Mouse (Mus musculus): ENCODE measurements around the gene Txnrd3.
A peak's percentile ranks its signal among the peaks of the same experiment; 100 is the strongest.

Txnrd3 gene

DNA sequence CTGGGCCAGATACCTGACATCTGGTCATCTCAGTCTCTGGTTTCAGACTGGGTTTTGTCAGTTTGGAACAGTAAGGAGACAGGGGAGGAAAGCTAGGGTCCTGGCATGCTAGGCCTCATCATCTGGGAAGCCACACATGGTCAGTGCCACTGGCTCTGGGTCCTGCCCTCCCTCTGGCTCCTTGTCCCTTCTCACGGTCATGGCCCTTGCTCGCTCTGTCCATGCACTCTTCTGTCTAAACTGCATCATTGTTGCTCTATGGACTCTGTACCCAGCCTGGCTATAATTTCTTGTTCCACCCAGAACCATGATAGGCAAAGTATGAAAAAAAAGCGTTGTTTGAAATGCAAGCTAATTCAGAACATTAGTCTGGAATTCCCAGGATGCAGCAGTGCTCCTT lies 11.2 kb downstream of the Txnrd3 start:
- no peak for DNase-seq (ENCODE audit: low read depth, low spot score)

DNA sequence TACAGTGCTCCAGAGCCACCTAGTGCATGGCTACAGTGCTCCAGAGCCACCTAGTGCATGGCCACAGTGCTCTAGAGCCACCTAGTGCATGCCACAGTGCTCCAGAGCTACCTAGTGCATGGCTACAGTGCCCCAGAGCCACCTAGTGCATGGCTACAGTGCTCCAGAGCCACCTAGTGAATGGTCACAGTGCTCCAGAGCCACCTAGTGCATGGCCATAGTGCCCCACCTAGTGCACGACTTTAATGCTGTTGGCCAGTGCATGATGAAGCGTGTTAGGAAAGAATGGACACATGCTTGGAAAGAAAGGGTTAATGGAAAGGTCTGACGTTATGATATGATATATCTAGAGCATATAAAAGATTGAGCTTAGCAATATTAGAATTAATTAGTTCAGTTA lies 14.6 kb downstream of the Txnrd3 start:
- DNase-seq (ENCODE audit: low read depth, low spot score): no peak

DNA sequence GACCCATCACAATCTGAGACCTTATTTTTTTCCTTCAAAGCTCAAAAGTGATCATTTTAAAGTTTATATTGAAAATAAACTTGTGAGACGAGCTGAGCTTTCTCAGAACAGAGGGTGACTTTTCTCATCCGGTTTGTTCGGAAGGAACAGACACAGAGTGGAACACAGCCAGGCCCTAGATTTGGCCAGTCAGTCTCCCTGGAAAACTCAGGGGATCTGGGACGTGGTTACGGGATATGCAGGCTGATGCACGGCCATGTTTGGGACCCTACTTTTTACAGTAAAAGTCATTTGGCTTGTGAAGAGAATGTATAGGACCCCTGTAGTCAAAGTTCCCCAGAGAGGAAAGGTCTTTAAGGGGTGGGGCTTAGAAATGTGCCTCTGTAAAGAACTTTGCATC lies 15.1 kb downstream of the Txnrd3 start:
- DNase-seq (ENCODE audit: low read depth, low spot score): no peak

DNA sequence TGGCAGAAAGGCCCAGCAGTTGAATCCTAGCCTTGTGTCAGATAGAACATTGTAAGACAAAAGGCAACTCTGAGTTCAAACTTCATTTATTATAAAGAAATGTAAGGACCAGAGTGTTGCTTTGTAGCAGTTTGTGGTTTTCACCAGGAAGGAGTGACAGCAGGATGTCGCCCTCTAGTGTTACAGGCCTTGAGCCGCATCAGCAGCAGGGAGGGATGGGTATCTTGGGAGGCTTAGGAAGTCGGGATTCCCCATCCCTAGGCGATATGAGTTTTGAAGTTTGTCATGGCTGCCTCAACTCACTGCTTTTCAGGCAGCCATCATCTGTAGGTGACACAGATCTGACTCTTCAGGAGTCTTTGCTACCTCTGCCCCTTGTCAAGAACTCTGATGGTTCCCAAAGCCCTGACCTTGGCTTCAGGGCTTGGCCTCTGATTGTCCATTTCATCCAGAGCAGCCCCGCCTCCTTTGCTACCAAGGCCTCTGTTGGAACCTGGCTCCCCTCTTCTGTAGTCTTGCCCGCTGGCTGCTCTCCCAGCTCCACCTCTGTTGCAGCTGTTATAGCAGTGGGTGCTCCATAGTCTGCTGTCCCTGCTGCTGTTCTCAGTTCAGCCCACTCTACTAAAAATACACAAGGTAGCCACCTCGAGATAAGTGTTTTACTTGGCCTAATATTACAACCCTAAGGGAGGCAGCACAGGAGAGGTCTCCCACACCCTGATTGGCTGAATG lies 16.1 kb downstream of the Txnrd3 start:
- DNase-seq (ENCODE audit: low read depth, low spot score): peak; percentile 40

DNA sequence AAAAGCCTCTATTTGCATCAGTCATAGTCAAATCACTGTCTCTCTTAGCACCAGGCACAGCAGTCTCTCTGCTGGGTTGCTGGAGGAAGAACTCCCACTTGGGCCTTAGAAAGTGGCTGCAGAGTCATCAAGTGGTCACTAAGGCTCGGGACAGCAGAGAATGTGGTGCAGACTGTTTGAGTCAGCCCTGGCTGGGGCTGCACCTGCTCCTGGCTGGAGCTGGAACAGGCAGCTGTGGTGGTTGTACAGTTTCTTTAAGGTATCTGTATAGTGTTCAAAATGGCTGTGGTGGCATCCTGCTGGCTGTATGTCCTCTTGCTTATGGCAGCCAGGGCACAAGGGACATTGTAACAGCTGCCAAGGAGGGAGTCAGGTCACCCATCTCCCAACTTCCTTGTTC lies 16.7 kb downstream of the Txnrd3 start:
- no peak for DNase-seq (ENCODE audit: low read depth, low spot score)

DNA sequence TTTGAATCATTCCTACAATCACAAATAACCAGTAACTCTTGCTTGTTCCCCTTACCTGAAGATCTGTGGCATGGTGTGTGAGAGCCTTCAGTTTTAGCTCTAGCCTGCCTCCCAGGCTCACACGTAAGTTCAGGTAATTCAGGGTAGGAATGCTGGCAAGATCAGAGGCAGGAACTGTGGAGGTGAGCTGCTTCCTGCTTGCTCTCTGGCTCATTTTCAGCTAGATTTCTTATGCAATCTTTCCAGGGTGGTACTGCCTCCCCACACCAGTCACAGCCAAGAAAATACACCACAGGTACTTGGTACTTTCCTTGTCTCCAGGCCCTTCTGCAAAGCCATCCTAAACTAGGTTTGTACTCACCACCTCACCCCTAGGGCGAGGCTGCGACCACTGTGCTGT lies 18.7 kb downstream of the Txnrd3 start:
- DNase-seq (ENCODE audit: low read depth, low spot score): no peak

DNA sequence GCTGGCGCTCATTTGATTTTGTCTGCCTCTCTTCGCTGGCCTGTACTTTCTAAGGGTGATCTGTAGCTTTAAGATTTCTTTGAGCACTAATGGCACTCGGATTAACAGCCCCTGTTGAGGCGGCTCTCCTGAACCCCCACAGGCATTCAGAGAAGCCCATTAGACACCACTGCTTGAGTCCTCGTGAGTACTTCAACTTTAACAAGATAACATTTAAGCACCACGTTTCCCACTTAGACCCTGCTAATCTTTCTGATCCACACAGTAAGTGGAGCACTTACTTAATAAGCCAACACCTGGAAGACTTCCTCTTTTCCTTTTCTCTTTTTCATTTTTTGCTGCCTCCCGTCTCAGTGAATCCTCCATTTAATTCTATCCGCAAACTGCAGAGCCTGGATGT lies 21.4 kb downstream of the Txnrd3 start:
- DNase-seq (ENCODE audit: low read depth, low spot score): no peak

DNA sequence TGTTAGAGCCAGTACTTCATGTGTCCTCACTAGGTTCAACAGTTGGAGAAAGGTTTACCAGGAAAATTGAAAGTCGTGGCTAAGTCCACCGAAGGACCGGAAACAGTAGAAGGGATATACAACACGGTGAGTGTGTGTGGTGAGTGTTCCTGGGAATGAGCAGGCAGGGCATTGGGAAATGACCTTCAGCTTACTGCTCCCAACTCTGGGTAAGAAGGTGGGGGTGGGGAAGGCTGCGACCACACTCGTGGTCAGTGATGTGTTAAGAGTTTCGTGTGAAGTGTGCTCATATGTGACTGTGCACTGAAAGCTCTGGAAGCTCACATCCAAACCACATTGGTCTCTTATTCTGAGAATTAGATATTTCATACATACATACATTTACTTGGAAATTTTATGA lies 21.9 kb downstream of the Txnrd3 start:
- DNase-seq (ENCODE audit: low read depth, low spot score): no peak

DNA sequence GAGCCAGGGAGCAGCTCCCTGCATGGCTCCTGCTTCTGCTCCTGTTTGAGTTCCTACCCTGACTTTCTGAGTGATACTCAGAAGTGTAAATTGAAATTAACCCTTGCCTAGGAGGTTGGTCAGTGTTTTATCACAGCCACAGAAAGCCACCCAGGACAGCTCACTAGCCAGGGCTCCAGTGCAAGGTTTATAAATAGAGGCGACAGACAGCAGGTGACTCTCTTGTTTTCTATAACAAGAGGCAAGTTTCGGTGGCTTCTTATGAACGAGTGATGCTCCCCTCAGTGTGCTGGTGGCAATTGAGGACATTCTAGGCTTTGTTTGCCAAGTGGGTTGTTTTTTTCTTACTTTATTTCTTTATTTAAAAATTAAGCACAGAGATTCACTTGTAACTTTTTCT lies 23.2 kb downstream of the Txnrd3 start:
- DNase-seq (ENCODE audit: low read depth, low spot score): no peak

DNA sequence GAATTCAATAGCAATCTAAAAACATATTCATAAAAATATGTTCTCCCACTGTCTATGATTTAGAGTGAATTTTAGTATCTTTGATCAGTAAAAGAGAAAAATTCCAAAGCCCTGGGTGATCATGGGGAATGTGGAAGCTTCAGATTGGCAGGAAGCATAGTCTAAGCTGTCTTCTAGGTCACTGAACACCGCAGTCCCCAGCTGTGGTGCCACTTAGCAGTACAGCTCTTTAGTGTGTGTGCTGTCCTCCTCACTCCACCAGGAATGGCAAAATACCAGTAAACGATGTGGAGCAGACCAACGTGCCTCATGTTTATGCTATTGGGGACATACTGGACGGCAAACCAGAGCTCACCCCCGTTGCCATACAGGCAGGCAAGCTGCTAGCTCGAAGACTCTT lies 25.8 kb downstream of the Txnrd3 start:
- DNase-seq (ENCODE audit: low read depth, low spot score): no peak

DNA sequence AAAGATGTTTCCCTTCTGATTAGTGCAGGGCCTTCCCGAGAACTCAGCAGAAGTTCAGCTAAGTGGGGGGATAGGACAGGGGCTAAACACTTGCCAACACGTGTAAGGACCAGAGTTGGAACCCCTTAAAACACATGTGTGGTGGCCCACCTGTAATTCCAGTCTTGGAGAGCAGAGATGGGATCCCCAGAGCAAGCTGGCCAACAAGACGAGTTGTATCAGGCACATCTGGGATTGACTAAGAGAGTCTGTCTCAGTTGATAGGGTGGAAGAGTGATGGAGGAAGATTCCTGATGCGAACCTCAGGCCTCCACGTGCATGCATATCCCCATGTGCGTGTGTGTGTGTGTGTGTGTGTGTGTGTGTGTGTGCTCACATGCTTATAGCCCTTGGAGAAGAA lies 27.6 kb downstream of the Txnrd3 start:
- no peak for DNase-seq (ENCODE audit: low read depth, low spot score)

DNA sequence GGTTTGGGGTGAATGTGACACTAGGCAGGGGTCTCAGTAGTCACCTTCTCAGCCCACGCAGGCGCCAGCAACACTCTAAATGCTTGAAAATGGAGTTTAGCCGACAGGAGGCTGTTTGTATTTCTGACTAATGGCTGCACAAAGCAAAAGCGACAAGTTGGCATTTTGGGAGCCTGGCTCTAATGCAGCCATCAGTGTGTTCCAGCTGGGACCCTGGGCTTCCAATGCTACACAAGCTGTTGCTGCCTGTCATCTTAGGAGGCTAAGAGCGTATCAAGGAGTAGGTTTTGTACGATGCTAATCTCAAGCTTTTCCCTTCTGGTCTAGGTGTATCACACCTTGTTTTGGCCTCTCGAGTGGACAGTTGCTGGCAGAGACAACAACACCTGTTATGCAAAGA lies 28.9 kb downstream of the Txnrd3 start:
- no peak for DNase-seq (ENCODE audit: low read depth, low spot score)

DNA sequence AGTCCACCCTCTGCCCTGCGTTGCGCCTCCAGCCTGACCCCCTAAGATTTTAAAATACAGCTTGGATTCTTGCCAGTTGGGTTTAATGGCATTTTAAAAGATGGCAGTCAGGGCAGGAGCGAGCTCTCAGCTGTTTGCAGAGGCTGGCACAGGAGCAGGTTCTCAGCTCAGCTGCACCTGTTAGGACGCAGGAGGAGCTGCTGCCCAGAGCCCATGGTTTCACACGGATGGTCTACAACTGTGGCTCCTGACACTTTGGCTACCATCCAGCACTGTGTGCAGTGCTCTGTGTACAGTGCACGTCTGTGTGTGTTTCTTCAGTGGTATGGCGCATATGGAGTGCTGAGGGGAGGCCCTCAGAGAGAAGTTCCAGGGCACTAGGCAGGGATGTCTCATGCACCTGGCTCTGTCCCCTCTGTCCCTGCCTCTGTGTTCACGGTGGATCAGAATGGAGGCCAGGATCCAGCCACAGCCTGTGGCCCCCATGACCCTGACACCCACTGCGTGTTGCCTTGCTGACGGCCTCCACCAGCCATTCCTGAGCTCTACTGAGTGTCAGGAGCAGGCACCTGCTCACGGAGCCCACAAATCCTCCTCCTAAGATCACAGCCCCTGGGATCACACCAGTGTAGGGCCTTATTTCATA lies 29.5 kb downstream of the Txnrd3 start:
- DNase-seq (ENCODE audit: low read depth, low spot score): no peak

DNA sequence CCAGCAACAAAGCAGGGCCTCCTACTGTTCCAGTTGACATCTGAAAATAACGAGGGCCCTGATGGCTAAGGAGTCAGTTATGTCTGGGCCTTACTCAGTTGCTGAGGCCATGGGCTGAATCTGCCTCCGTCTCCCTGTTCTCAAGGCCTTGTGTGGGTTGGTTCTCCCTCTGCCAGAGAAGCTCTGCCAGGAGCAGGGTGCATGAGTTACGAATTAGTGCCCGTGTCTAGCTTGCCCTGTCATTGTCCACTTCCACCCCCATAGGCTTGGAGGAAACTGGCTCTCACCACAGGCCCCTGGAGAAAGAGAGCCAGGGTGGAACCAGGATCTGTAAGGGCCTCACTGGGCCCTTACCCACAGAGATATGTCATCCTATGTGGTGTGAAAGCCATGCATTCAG lies 34.7 kb downstream of the Txnrd3 start:
- no peak for DNase-seq (ENCODE audit: low read depth, low spot score)

DNA sequence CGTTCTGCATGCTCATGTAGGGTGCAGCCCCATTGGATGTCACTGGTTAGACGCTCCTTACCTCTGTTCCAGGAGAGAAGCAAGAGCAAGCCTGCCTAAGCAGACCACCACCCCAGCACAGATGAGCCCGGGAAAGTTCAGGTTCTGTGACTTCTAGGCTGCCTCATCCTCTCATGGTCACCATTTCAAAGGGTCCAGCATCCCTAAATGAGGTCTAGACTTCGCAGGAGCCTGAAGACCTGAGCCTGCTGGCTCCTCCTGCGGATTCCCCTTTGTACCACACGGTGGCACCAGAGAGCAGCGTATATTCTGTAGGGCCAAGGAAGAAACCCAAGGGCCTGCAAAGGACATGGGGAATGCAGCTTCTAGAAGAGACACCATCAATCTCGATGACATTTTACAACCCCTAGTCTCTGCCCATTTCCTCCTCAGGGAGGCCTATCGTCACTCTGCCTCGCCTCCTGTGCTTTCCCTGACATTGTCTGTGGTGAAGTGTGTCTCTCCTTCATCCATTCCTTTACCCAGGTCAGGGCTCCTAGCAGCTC lies 35.6 kb downstream of the Txnrd3 start:
- DNase-seq (ENCODE audit: low read depth, low spot score): peak; percentile 71

DNA sequence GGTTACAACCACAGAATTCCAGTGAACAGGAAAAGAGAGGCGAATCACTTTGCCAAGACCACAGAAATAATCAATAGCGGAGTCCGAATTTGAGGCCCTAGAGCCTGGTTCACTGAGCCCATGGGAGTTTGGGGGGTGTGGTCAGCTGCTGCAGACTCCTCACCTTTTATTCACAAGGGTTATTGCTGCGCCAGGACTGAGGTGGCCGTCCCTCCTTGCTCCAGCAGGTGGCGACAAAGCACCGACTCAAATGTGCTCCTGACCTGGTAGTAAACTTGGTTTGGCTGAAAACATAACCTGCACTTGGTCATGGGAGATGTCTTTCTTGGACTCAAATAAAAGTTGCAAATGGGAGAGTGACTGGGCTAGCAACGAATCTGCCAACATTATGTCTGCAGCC lies 36.4 kb downstream of the Txnrd3 start:
- DNase-seq (ENCODE audit: low read depth, low spot score): peak; percentile 80

DNA sequence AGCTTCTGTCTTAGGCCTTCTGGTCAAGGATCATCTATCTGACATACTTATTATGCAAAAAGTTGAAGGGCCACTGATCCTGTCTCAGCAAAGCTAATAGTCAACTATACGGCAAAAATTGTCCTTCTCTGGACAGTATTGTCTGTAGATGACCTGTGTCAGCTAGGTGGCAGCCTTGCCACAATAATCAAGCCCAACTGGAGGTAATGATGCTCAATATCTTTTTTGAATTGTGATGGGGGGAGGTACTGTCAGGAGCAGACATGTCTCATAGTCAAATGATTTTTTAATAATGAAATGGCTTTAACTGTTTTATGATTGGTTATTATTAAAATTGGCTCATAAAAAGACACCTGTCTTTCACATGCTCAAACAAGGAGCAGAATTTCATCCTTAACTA lies 40.4 kb downstream of the Txnrd3 start:
- DNase-seq (ENCODE audit: low read depth, low spot score): no peak

DNA sequence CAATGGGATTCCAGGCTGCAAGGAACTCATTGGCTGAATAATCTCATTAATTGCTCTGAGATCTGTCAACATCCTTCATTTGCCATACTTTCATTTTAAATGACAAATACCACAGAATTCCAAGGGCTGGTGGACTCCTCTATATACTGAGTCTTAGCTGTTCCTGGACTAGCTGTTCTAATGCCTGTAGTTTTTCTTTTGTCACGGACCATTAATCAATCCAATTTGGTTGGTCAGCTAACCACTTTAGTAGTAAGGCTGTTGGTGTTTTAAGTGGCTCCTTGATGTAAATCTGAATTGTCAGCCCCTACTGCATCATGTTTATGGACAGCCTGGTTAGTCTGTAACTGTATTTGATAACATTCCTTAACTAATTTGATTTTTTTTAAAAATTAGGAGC lies 43.3 kb downstream of the Txnrd3 start:
- DNase-seq (ENCODE audit: low read depth, low spot score): no peak

DNA sequence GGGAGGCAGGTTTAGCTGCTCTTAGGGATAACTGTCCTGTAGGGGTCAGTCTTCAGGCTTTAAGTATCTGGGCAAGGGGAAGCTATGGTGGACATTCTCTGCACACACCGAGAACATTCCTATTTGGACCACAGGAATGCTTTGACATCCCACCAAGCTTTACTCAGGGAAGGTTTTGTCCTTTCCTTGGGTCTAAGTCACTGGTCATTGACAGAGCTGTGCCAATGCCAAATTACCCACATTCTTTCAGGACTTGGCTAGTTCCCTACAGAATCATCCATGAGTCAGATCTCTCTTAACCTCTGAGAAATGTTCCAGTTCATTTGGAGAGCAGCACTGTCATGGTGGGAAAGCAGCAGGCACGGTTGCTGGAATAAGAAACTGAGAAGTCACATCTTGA lies 62.8 kb downstream of the Txnrd3 start:
- DNase-seq (ENCODE audit: low read depth, low spot score): no peak

DNA sequence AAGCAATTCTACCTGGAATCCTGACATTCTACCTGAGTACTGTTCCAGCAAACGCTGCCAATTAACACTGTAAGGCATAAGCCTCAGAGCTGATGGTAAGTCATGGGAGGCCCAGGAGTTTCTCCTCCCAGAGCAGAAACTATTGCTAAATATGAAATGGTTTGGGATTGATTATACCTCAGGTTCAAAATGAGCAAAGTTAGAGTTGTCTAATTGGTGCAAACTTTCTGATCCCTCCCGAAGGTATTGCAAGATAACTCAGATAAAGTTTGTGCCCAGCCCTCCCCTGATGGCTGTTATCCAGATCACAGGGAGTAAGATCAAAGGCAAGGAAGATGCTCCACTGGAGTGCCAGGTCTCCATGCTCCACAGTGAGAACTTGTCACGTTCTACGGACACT lies 63.5 kb downstream of the Txnrd3 start, which contains the start of gene Vmn1r40:
Gene Vmn1r40, plus strand, starts transcription at position 301 of the 400 bp plus-strand sequence.
- DNase-seq (ENCODE audit: low read depth, low spot score): no peak

DNA sequence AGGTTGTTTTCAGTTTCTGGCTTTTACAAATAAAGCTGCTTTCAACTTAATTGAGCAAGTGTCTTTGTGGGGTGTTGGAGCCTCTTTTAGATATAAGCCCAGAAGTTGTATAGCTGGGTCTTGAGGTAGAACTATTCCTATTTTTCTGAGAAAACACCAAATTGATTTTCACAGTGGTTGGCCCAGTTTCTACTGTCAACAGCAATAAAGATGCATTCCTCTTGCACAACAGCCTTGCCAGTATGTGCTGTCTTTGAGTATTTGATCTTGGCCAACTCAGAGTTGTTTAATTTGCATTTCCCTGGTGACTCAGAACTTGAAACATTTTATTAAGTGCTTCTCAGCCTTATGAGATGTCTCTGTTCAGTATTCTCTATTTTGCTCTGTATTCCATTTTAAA lies 74.3 kb downstream of the Txnrd3 start:
- DNase-seq (ENCODE audit: low read depth, low spot score): no peak
